Mouse (Mus musculus) ES-E14 (cell line): Measurements from ENCODE around the gene Pno1. TPM values are rescaled to one million over a fixed set of nuclear protein-coding genes. Genes with fewer than 3 reads are reported as not detected.
"Not testable (repeated sequence)": the region's sequence is repeated elsewhere in the genome, so short reads cannot be mapped to it uniquely, and the experiment has no call there.

ENCODE experiments used
- DNase-seq: peaks from one replicate; pipeline ENCODE4 v3.0.0-alpha.2; 2013; ENCODE audit warnings: low read depth, low spot score
- H3K27ac ChIP-seq: 2 replicates; pipeline ENCODE4 v1.5.1; 2012; ENCODE audit warnings: low read depth, mild to moderate bottlenecking, low read length, moderate library complexity, mixed read lengths; ENCODE audit not compliant: poor library complexity, insufficient read depth, severe bottlenecking
- H3K36me3 ChIP-seq: 2 replicates; pipeline ENCODE4 v1.6.1; 2012; ENCODE audit warnings: mild to moderate bottlenecking, low read length, moderate library complexity, mixed read lengths; ENCODE audit not compliant: control insufficient read depth, poor library complexity, insufficient read depth, severe bottlenecking
- H3K4me1 ChIP-seq, 2 experiments: fragments of 150-350 bp in 1 of 2; sonication (generic) in 1 of 2; 2 replicates each; pipeline ENCODE4 v1.6.1; 2012; ENCODE audit warnings: low read length in 2 of 2, mild to moderate bottlenecking in 1 of 2, mixed read lengths in 1 of 2; ENCODE audit not compliant: control insufficient read depth in 2 of 2, insufficient read depth in 2 of 2, poor library complexity in 1 of 2
- H3K4me3 ChIP-seq, 2 experiments: fragments of 150-350 bp in 1 of 2; sonication (generic) in 1 of 2; 2 replicates each; pipeline ENCODE4 v1.5.1; 2012; ENCODE audit warnings: low read length in 2 of 2, low read depth in 1 of 2, mild to moderate bottlenecking in 1 of 2, mixed read lengths in 1 of 2; ENCODE audit not compliant: insufficient read depth in 1 of 2, poor library complexity in 1 of 2, severe bottlenecking in 1 of 2
- H3K9ac ChIP-seq: 2 replicates; pipeline ENCODE4 v1.6.1; 2012; ENCODE audit warnings: low read depth, mild to moderate bottlenecking, low read length, mixed read lengths; ENCODE audit not compliant: poor library complexity, insufficient read depth, severe bottlenecking
- H3K9me3 ChIP-seq: fragments of 150-350 bp; sonication (generic); 2 replicates; pipeline ENCODE4 v1.6.1; 2012; ENCODE audit warnings: low read depth, mild to moderate bottlenecking, low read length; ENCODE audit not compliant: control insufficient read depth, insufficient read depth
- CHD2 ChIP-seq: IDR thresholded peaks from 2 replicates; pipeline ENCODE4 v1.6.1; 2014; ENCODE audit warnings: mild to moderate bottlenecking, low read depth, low read length, inconsistent platforms
- HCFC1 ChIP-seq: IDR thresholded peaks from 2 replicates; pipeline ENCODE4 v1.6.1; 2012; ENCODE audit warnings: low read length, inconsistent platforms, borderline replicate concordance; ENCODE audit not compliant: insufficient read depth
- MAFK ChIP-seq: IDR thresholded peaks from 2 replicates; pipeline ENCODE4 v1.6.1; 2014; ENCODE audit warnings: mild to moderate bottlenecking, low read depth, low read length, inconsistent platforms; ENCODE audit not compliant: insufficient read depth
- ZC3H11A ChIP-seq: IDR thresholded peaks from 2 replicates; pipeline ENCODE4 v1.6.1; 2012; ENCODE audit warnings: low read depth, mild to moderate bottlenecking, inconsistent platforms, low read length, borderline replicate concordance
- ZNF384 ChIP-seq: IDR thresholded peaks from 2 replicates; pipeline ENCODE4 v1.6.1; 2012; ENCODE audit warnings: low read depth, low read length, inconsistent platforms
- in situ Hi-C, 2 experiments: fragments of 600-800 bp; cut with MboI; formaldehyde crosslinking; loops; one replicate each; pipeline ENCODE4 v1.15.1; 2025; ENCODE audit warnings: low sequenced_read_pairs in 2 of 2, inconsistent platforms in 1 of 2; ENCODE audit not compliant: unreplicated experiment in 2 of 2
- total RNA-seq: library from RNA; depleted of rRNA; stranded (reverse); fragments of 300-350 nt; gene quantifications from 2 replicates; pipeline ENCODE4 v1.2.3, GENCODE M21; 2012

The Pno1 gene
- total RNA-seq, 1 experiment: 113 TPM

- H3K9ac ChIP-seq: no peak overlapping the region
- no peaks in the 10 kb centered on the region for H3K36me3 ChIP-seq
- H3K4me3 ChIP-seq: no peak overlapping the region
- in situ Hi-C loops: no loop called here
- TF ChIP-seq ZNF384: no peak
- TF ChIP-seq MAFK: no peak
- no peak for TF ChIP-seq ZC3H11A
- TF ChIP-seq CHD2: no peak
- TF ChIP-seq HCFC1: no peak
- H3K27ac ChIP-seq: no peak overlapping the region
- H3K4me1 ChIP-seq: no peaks in the 10 kb centered on the region
- DNase-seq: no peak
- H3K9me3 ChIP-seq: no peaks in the 10 kb centered on the region
Observed at GRCm38 (mm10) chr11:17248715-17249114, 37.3 kb upstream of the Pno1 start.

GRCm38 (mm10) chr11:17238598-17238997 is 27.2 kb upstream of the Pno1 start:
- in situ Hi-C loops, DNase-seq, H3K27ac ChIP-seq, H3K36me3 ChIP-seq, H3K4me1 ChIP-seq, H3K9ac ChIP-seq, H3K4me3 ChIP-seq, H3K9me3 ChIP-seq: not testable (repeated sequence)

GRCm38 (mm10) chr11:17236449-17237037 is 25.2 kb upstream of the Pno1 start:
- Histone ChIP-seq H3K4me1 (no peaks in the 10 kb centered on the region), H3K9ac (no peak overlapping the region), H3K9me3 (no peaks in the 10 kb centered on the region), H3K27ac (no peak overlapping the region), H3K36me3 (peaks cover 5% of the 10 kb centered on the region), H3K4me3 (no peak overlapping the region)
- TF ChIP-seq ZNF384: no peak
- no peak for TF ChIP-seq CHD2
- no peak for TF ChIP-seq HCFC1
- TF ChIP-seq ZC3H11A: no peak
- no peak for TF ChIP-seq MAFK
- no peak for DNase-seq
- in situ Hi-C loops: no loop called here

GRCm38 (mm10) chr11:17232792-17233191 is 21.4 kb upstream of the Pno1 start:
- Histone ChIP-seq H3K4me1 (no peaks in the 10 kb centered on the region), H3K27ac (no peak overlapping the region), H3K4me3 (no peak overlapping the region), H3K9ac (no peak overlapping the region), H3K36me3 (peaks cover 8% of the 10 kb centered on the region), H3K9me3 (no peaks in the 10 kb centered on the region)
- DNase-seq: no peak
- in situ Hi-C loops: no loop called here
- TF ChIP-seq MAFK (no peak), ZC3H11A (no peak), HCFC1 (no peak), CHD2 (no peak), ZNF384 (no peak)

- Histone ChIP-seq H3K4me1 (no peaks in the 10 kb centered on the region), H3K9ac (no peak overlapping the region), H3K27ac (no peak overlapping the region), H3K36me3 (no peaks in the 10 kb centered on the region; the same call in 1 of the 2 replicates), H3K4me3 (no peak overlapping the region), H3K9me3 (no peaks in the 10 kb centered on the region)
- TF ChIP-seq HCFC1 (no peak), MAFK (no peak), ZNF384 (no peak), CHD2 (no peak), ZC3H11A (no peak)
- in situ Hi-C loops: no loop called here
- DNase-seq: no peak
Observed at GRCm38 (mm10) chr11:17221126-17221525, 9.8 kb upstream of the Pno1 start.
